Mouse (Mus musculus) adrenal gland, adult (tissue): ENCODE measurements around the gene Tab1.

Experiments
- DNase-seq, 2 experiments: peaks; one replicate each; pipeline ENCODE4 v3.0.0; 2022 to 2023; ENCODE audit warnings: low spot score in 1 of 2; ENCODE audit not compliant: inconsistent age in 2 of 2

Gene Tab1

GRCm38 (mm10) chr15:80132993-80133586 lies at the start of gene Tab1:
TSS of gene Tab1 (plus strand) at chr15:80133127.
- DNase-seq, result peak; percentile 94 to 98

GRCm38 (mm10) chr15:80083276-80083731 lies 49.6 kb upstream of the Tab1 start:
- DNase-seq, result peak; percentile 97 to 99

GRCm38 (mm10) chr15:80083740-80084139 lies 49.2 kb upstream of the Tab1 start:
- no peak for DNase-seq

GRCm38 (mm10) chr15:80087406-80088012 lies 45.4 kb upstream of the Tab1 start:
- peak in 1 of 2 experiments; percentile 70 for DNase-seq

GRCm38 (mm10) chr15:80088637-80089036 lies 44.3 kb upstream of the Tab1 start:
- peak; percentile 90 to 96 for DNase-seq

GRCm38 (mm10) chr15:80090155-80090554 lies 42.8 kb upstream of the Tab1 start:
- no peak for DNase-seq

GRCm38 (mm10) chr15:80090741-80091120 lies 42.2 kb upstream of the Tab1 start:
- no peak for DNase-seq

- DNase-seq, result peak; percentile 84 to 94
Measured at GRCm38 (mm10) chr15:80091121-80091955, 41.6 kb upstream of the Tab1 start, which contains the start of the genes Syngr1 and Rpl3. TSS of gene Syngr1 (plus strand) at chr15:80091334. TSS of gene Rpl3 (minus strand) at chr15:80091868.

- DNase-seq, result peak in 1 of 2 experiments; percentile 58
Measured at GRCm38 (mm10) chr15:80092041-80092441, 40.9 kb upstream of the Tab1 start.

- DNase-seq, result peak; percentile 63 to 79
Measured at GRCm38 (mm10) chr15:80092599-80092998, 40.3 kb upstream of the Tab1 start.

GRCm38 (mm10) chr15:80094201-80094600 lies 38.7 kb upstream of the Tab1 start:
- DNase-seq, result peak in 1 of 2 experiments; percentile 28

- peak in 1 of 2 experiments; percentile 47 for DNase-seq
Measured at GRCm38 (mm10) chr15:80095596-80095995, 37.3 kb upstream of the Tab1 start.

- DNase-seq, result no peak
Measured at GRCm38 (mm10) chr15:80096406-80096805, 36.5 kb upstream of the Tab1 start.

GRCm38 (mm10) chr15:80096946-80097881 lies 35.7 kb upstream of the Tab1 start:
- DNase-seq, result peak; percentile 67 to 84

GRCm38 (mm10) chr15:80097999-80098461 lies 34.9 kb upstream of the Tab1 start:
- DNase-seq, result peak in 1 of 2 experiments; percentile 47

GRCm38 (mm10) chr15:80098809-80099208 lies 34.1 kb upstream of the Tab1 start:
- DNase-seq, result peak in 1 of 2 experiments; percentile 80

GRCm38 (mm10) chr15:80099477-80099876 lies 33.5 kb upstream of the Tab1 start:
- no peak for DNase-seq

- DNase-seq, result no peak
Measured at GRCm38 (mm10) chr15:80100196-80100595, 32.7 kb upstream of the Tab1 start.

GRCm38 (mm10) chr15:80100871-80101270 lies 32.1 kb upstream of the Tab1 start:
- no peak for DNase-seq

- DNase-seq, result no peak
Measured at GRCm38 (mm10) chr15:80101503-80101902, 31.4 kb upstream of the Tab1 start.
